Mouse (Mus musculus): ENCODE results near the gene Antxr1. TPM values are rescaled to one million over a fixed set of nuclear protein-coding genes. Genes with fewer than 3 reads are reported as not detected.

Gene Antxr1
- 0.15 to 0.70 TPM (median 0.31 TPM) in 4 replicates for total RNA-seq (2023; ENCODE audit: inconsistent age)

GRCm38 (mm10) chr6:87335091-87335934 is at the start of gene Antxr1:
Gene Antxr1 (minus strand): TSS chr6:87335821.

GRCm38 (mm10) chr6:87373057-87373456 is 37.4 kb upstream of the Antxr1 start, which contains the start of gene Gkn2:
Gene Gkn2 (plus strand): TSS chr6:87373357.

GRCm38 (mm10) chr6:87350829-87351228 is 15.2 kb upstream of the Antxr1 start, which contains the start of gene Gkn1:
Gene Gkn1 (minus strand): TSS chr6:87350942.

GRCm38 (mm10) chr6:87104123-87104796 is 231.4 kb downstream of the Antxr1 start, which contains the start of gene D6Ertd527e:
Gene D6Ertd527e (plus strand): TSS chr6:87104746.

Other genes with a start within 250 kb of the Antxr1 start
- 0.39 to 0.80 TPM (median 0.39 TPM) in 3 of 4 replicates, not detected in the other for gene D6Ertd527e, start 231.1 kb downstream of the Antxr1 start, total RNA-seq (2023; ENCODE audit: inconsistent age)
- gene Gkn1, start 15.1 kb upstream of the Antxr1 start, total RNA-seq (2023; ENCODE audit: inconsistent age) = not detected in 4 replicates
- gene Gkn2, start 37.5 kb upstream of the Antxr1 start, total RNA-seq (2023; ENCODE audit: inconsistent age) = not detected in 4 replicates
- not detected in 4 replicates for gene Gkn3, start 53.1 kb upstream of the Antxr1 start, total RNA-seq (2023; ENCODE audit: inconsistent age)
- not detected in 4 replicates for gene Bmp10, start 93.2 kb upstream of the Antxr1 start, total RNA-seq (2023; ENCODE audit: inconsistent age)
- gene Arhgap25, start 197.4 kb upstream of the Antxr1 start, total RNA-seq (2023; ENCODE audit: inconsistent age) = 148 to 165 TPM (median 155 TPM) in 4 replicates

Data from B cell, adult (primary cell).